Mouse (Mus musculus): Measurements from ENCODE around the gene Cab39. TPM values are rescaled to one million over a fixed set of nuclear protein-coding genes. Genes with fewer than 3 reads are reported as not detected.
A peak's percentile ranks its signal among the peaks of the same experiment; 100 is the strongest.

Cab39 gene
- polyA plus RNA-seq (2012): 0.55 and 0.93 TPM in 2 replicates

GRCm38 (mm10) chr1:85793208-85794105 is at the start of gene Cab39:
Gene Cab39, plus strand, starts transcription at chr1:85793441.
- H3K4me3 ChIP-seq (replicated peaks): peak within 1 kb of the TSS; percentile 95
- no peaks in the 10 kb centered on the region for H3K9me3 ChIP-seq (ENCODE audit: control insufficient read depth, low read length)
- no peaks in the 10 kb centered on the region for H3K27me3 ChIP-seq (ENCODE audit: control insufficient read depth)
- H3K4me1 ChIP-seq (ENCODE audit: control insufficient read depth): peaks cover 30% of the 10 kb centered on the region
- peaks cover 21% of the 10 kb centered on the region for H3K36me3 ChIP-seq (ENCODE audit: control insufficient read depth)
- TF ChIP-seq GATA1 (IDR thresholded peaks at IDR 0.05; ENCODE audit: low read length) (no peak), TAL1 (IDR thresholded peaks at IDR 0.05; ENCODE audit: low read length) (no peak)

GRCm38 (mm10) chr1:85744539-85744938 is 48.7 kb upstream of the Cab39 start:
- H3K27me3 ChIP-seq (ENCODE audit: control insufficient read depth): no peaks in the 10 kb centered on the region
- TF ChIP-seq TAL1 (IDR thresholded peaks at IDR 0.05; ENCODE audit: low read length): no peak
- no peak for TF ChIP-seq GATA1 (IDR thresholded peaks at IDR 0.05; ENCODE audit: low read length)
- H3K4me3 ChIP-seq (replicated peaks): no peak overlapping the region
- no peaks in the 10 kb centered on the region for H3K4me1 ChIP-seq (ENCODE audit: control insufficient read depth)
- no peaks in the 10 kb centered on the region for H3K36me3 ChIP-seq (ENCODE audit: control insufficient read depth)
- no peaks in the 10 kb centered on the region for H3K9me3 ChIP-seq (ENCODE audit: control insufficient read depth, low read length)

- no peak for TF ChIP-seq TAL1 (IDR thresholded peaks at IDR 0.05; ENCODE audit: low read length)
- TF ChIP-seq GATA1 (IDR thresholded peaks at IDR 0.05; ENCODE audit: low read length): no peak
- Histone ChIP-seq H3K4me1 (ENCODE audit: control insufficient read depth) (no peaks in the 10 kb centered on the region), H3K9me3 (ENCODE audit: control insufficient read depth, low read length) (no peaks in the 10 kb centered on the region), H3K4me3 (replicated peaks) (no peak overlapping the region), H3K27me3 (ENCODE audit: control insufficient read depth) (no peaks in the 10 kb centered on the region), H3K36me3 (ENCODE audit: control insufficient read depth) (no peaks in the 10 kb centered on the region)
Measured at GRCm38 (mm10) chr1:85746511-85746910, 46.7 kb upstream of the Cab39 start.

- TF ChIP-seq TAL1 (IDR thresholded peaks at IDR 0.05; ENCODE audit: low read length) (no peak), GATA1 (IDR thresholded peaks at IDR 0.05; ENCODE audit: low read length) (no peak)
- Histone ChIP-seq H3K36me3 (ENCODE audit: control insufficient read depth) (no peaks in the 10 kb centered on the region), H3K27me3 (ENCODE audit: control insufficient read depth) (no peaks in the 10 kb centered on the region), H3K4me1 (ENCODE audit: control insufficient read depth) (no peaks in the 10 kb centered on the region), H3K4me3 (replicated peaks) (no peak overlapping the region), H3K9me3 (ENCODE audit: control insufficient read depth, low read length) (no peaks in the 10 kb centered on the region)
Measured at GRCm38 (mm10) chr1:85749829-85750228, 43.4 kb upstream of the Cab39 start.

- H3K27me3 ChIP-seq (ENCODE audit: control insufficient read depth): no peaks in the 10 kb centered on the region
- H3K9me3 ChIP-seq (ENCODE audit: control insufficient read depth, low read length): no peaks in the 10 kb centered on the region
- TF ChIP-seq GATA1 (IDR thresholded peaks at IDR 0.05; ENCODE audit: low read length) (no peak), TAL1 (IDR thresholded peaks at IDR 0.05; ENCODE audit: low read length) (no peak)
- no peaks in the 10 kb centered on the region for H3K36me3 ChIP-seq (ENCODE audit: control insufficient read depth)
- H3K4me1 ChIP-seq (ENCODE audit: control insufficient read depth): no peaks in the 10 kb centered on the region
- no peak overlapping the region for H3K4me3 ChIP-seq (replicated peaks)
Measured at GRCm38 (mm10) chr1:85750650-85751049, 42.6 kb upstream of the Cab39 start.

- no peaks in the 10 kb centered on the region for H3K27me3 ChIP-seq (ENCODE audit: control insufficient read depth)
- no peak overlapping the region for H3K4me3 ChIP-seq (replicated peaks)
- H3K4me1 ChIP-seq (ENCODE audit: control insufficient read depth): no peaks in the 10 kb centered on the region
- no peak for TF ChIP-seq TAL1 (IDR thresholded peaks at IDR 0.05; ENCODE audit: low read length)
- no peak for TF ChIP-seq GATA1 (IDR thresholded peaks at IDR 0.05; ENCODE audit: low read length)
- no peaks in the 10 kb centered on the region for H3K9me3 ChIP-seq (ENCODE audit: control insufficient read depth, low read length)
- H3K36me3 ChIP-seq (ENCODE audit: control insufficient read depth): no peaks in the 10 kb centered on the region
Measured at GRCm38 (mm10) chr1:85751494-85751893, 41.7 kb upstream of the Cab39 start.

GRCm38 (mm10) chr1:85751932-85752680 is 41.1 kb upstream of the Cab39 start:
- Histone ChIP-seq H3K9me3 (ENCODE audit: control insufficient read depth, low read length) (no peaks in the 10 kb centered on the region), H3K27me3 (ENCODE audit: control insufficient read depth) (no peaks in the 10 kb centered on the region), H3K36me3 (ENCODE audit: control insufficient read depth) (no peaks in the 10 kb centered on the region), H3K4me1 (ENCODE audit: control insufficient read depth) (no peaks in the 10 kb centered on the region), H3K4me3 (replicated peaks) (no peak overlapping the region)
- TF ChIP-seq TAL1 (IDR thresholded peaks at IDR 0.05; ENCODE audit: low read length) (no peak), GATA1 (IDR thresholded peaks at IDR 0.05; ENCODE audit: low read length) (no peak)

- no peaks in the 10 kb centered on the region for H3K36me3 ChIP-seq (ENCODE audit: control insufficient read depth)
- no peaks in the 10 kb centered on the region for H3K4me1 ChIP-seq (ENCODE audit: control insufficient read depth)
- H3K9me3 ChIP-seq (ENCODE audit: control insufficient read depth, low read length): no peaks in the 10 kb centered on the region
- no peaks in the 10 kb centered on the region for H3K27me3 ChIP-seq (ENCODE audit: control insufficient read depth)
- TF ChIP-seq GATA1 (IDR thresholded peaks at IDR 0.05; ENCODE audit: low read length): no peak
- no peak overlapping the region for H3K4me3 ChIP-seq (replicated peaks)
Measured at GRCm38 (mm10) chr1:85757531-85758230, 35.6 kb upstream of the Cab39 start.
